Mouse (Mus musculus): ENCODE measurements at regions not wholly inside any gene's neighbourhood (a gene's known extent, or its start where the extent isn't known, plus 50 kb on each side); places are given as distances from the start of the nearest gene placed in this dataset.

- no peak for DNase-seq (ENCODE audit: extremely low spot score, low read depth, low spot score)
Observed at GRCm38 (mm10) chr15:52242890-52243289, 1641.8 kb upstream of the Gm7489 start.
